ENCODE assay signal across 8 mouse cellular contexts in genomic region chr5:44226521-44227461, GRCm38 (mm10). TPM values are rescaled to one million over a fixed set of nuclear protein-coding genes. Genes with fewer than 3 reads are reported as not detected.
A peak's percentile ranks its signal among the peaks of the same experiment; 100 is the strongest.
DNase-seq lines count a peak whose midpoint lies in the region; ATAC-seq lines count a peak whose summit lies in the region.

Gene Tapt1, minus strand, starts transcription at chr5:44226626.

- H3K4me1 ChIP-seq in brown adipose tissue, adult 24 weeks (ENCODE audit: control insufficient read depth, insufficient read depth, insufficient read length, low read length), result peaks cover 12% of the 10 kb centered on the region; the same call in 1 of the 2 replicates
- H3K4me1 ChIP-seq in forebrain, embryonic 10.5 days, result peaks cover 47% of the 10 kb centered on the region
- H3K4me1 ChIP-seq in heart, embryonic 14.5 days (ENCODE audit: control insufficient read depth in 2 of 2, insufficient read depth in 2 of 2, low read length in 2 of 2), result peaks cover 4 to 29% of the 10 kb centered on the region in 2 experiments; a peak in 3 of 4 replicates
- peaks cover 53% of the 10 kb centered on the region for H3K4me1 ChIP-seq in liver, embryonic 13.5 days (replicated peaks)
- peaks cover 15% of the 10 kb centered on the region; the same call in 1 of the 2 replicates for H3K4me1 ChIP-seq in stomach, embryonic 14.5 days (ENCODE audit: control insufficient read depth, insufficient read depth, low read length)

- no peaks in the 10 kb centered on the region for H3K9me3 ChIP-seq in forebrain, embryonic 10.5 days
- H3K9me3 ChIP-seq in heart, embryonic 14.5 days (ENCODE audit: control insufficient read depth, low read length), result no peaks in the 10 kb centered on the region
- no peaks in the 10 kb centered on the region for H3K9me3 ChIP-seq in liver, embryonic 13.5 days (replicated peaks)
- no peaks in the 10 kb centered on the region for H3K9me3 ChIP-seq in stomach, embryonic 14.5 days (ENCODE audit: control insufficient read depth, low read depth, low read length)

- no peaks in the 10 kb centered on the region for H3K27me3 ChIP-seq in forebrain, embryonic 10.5 days (ENCODE audit: poor library complexity, severe bottlenecking)
- H3K27me3 ChIP-seq in heart, embryonic 14.5 days (ENCODE audit: control insufficient read depth, insufficient read depth, low read length), result no peaks in the 10 kb centered on the region
- no peaks in the 10 kb centered on the region for H3K27me3 ChIP-seq in liver, embryonic 13.5 days
- no peaks in the 10 kb centered on the region for H3K27me3 ChIP-seq in stomach, embryonic 14.5 days (ENCODE audit: control insufficient read depth, insufficient read depth, low read length)

- peak within 1 kb of the TSS; percentile 96 for H3K9ac ChIP-seq in heart, embryonic 14.5 days (ENCODE audit: low read length)
- peak within 1 kb of the TSS; percentile 98 for H3K9ac ChIP-seq in liver, embryonic 13.5 days
- peak within 1 kb of the TSS; percentile 96 for H3K9ac ChIP-seq in stomach, embryonic 14.5 days (replicated peaks; ENCODE audit: low read depth, low read length)

- peaks cover 10% of the 10 kb centered on the region for H3K36me3 ChIP-seq in forebrain, embryonic 10.5 days (replicated peaks)
- no peaks in the 10 kb centered on the region for H3K36me3 ChIP-seq in heart, embryonic 14.5 days (ENCODE audit: control insufficient read depth, insufficient read depth, low read length)
- H3K36me3 ChIP-seq in liver, embryonic 13.5 days, result peaks cover 6% of the 10 kb centered on the region; the same call in 1 of the 2 replicates
- H3K36me3 ChIP-seq in stomach, embryonic 14.5 days (ENCODE audit: control insufficient read depth, insufficient read depth, low read length), result no peaks in the 10 kb centered on the region

- peak within 1 kb of the TSS; percentile 90 for H3K4me2 ChIP-seq in heart, embryonic 14.5 days (ENCODE audit: low read length)
- H3K4me2 ChIP-seq in liver, embryonic 13.5 days, result peak within 1 kb of the TSS; percentile 87
- H3K4me2 ChIP-seq in stomach, embryonic 14.5 days (replicated peaks; ENCODE audit: low read depth, low read length), result peak within 1 kb of the TSS; percentile 84

- H3K27ac ChIP-seq in brown adipose tissue, adult 24 weeks (replicated peaks; ENCODE audit: low read depth, low read length), result peak within 1 kb of the TSS; percentile 88
- H3K27ac ChIP-seq in forebrain, embryonic 10.5 days, result peak within 1 kb of the TSS; percentile 98
- peak within 1 kb of the TSS; percentile 93 to 97 for H3K27ac ChIP-seq in heart, embryonic 14.5 days (replicated peaks in 1 of 2; ENCODE audit: control insufficient read depth in 1 of 2, insufficient read depth in 1 of 2, low read depth in 2 of 2, low read length in 2 of 2)
- peak within 1 kb of the TSS; percentile 90 for H3K27ac ChIP-seq in liver, embryonic 13.5 days
- peak within 1 kb of the TSS; percentile 87 for H3K27ac ChIP-seq in stomach, embryonic 14.5 days (ENCODE audit: low read length)

- peak; percentile 93 for ATAC-seq in heart, embryonic 14.5 days (ENCODE audit: insufficient number of reproducible peaks, insufficient read depth, low FRiP score, low read depth)
- ATAC-seq in liver, embryonic 13.5 days (ENCODE audit: low read depth), result peak; percentile 90
- peak; percentile 96 for ATAC-seq in stomach, embryonic 14.5 days (ENCODE audit: insufficient number of reproducible peaks, insufficient read depth, low FRiP score, low read depth)

- H3K4me3 ChIP-seq in brown adipose tissue, adult 24 weeks (ENCODE audit: insufficient read depth, low read depth, low read length), result peak within 1 kb of the TSS; percentile 99
- peak within 1 kb of the TSS; percentile 90 for H3K4me3 ChIP-seq in forebrain, embryonic 10.5 days
- peak within 1 kb of the TSS; percentile 96 to 99 for H3K4me3 ChIP-seq in heart, embryonic 14.5 days (ENCODE audit: control insufficient read depth in 1 of 2, insufficient read depth in 1 of 2, low read depth in 1 of 2, low read length in 2 of 2)
- peak within 1 kb of the TSS; percentile 95 for H3K4me3 ChIP-seq in liver, embryonic 13.5 days (replicated peaks)
- H3K4me3 ChIP-seq in stomach, embryonic 14.5 days (ENCODE audit: low read depth, low read length), result peak within 1 kb of the TSS; percentile 87

- 2% methylated on average over 113 of the region's 121 CpGs for WGBS in forebrain, embryonic 10.5 days
- WGBS in heart, embryonic 14.5 days, result under 1% methylated on average over 104 of the region's 121 CpGs
- under 1% methylated on average over 101 of the region's 121 CpGs for WGBS in liver, embryonic 13.5 days (ENCODE audit: insufficient replicate concordance)
- WGBS in stomach, embryonic 14.5 days, result under 1% methylated on average over 78 of the region's 121 CpGs

- DNase-seq in CD4-positive helper T cell, adult 2 months (ENCODE audit: low read depth, low spot score), result peak; percentile 86
- peak; percentile 78 for DNase-seq in forebrain, embryonic 10.5 days (ENCODE audit: extremely low spot score, low spot score)
- peak; percentile 94 for DNase-seq in kidney, postnatal 14 days
- peak; percentile 79 for DNase-seq in liver, embryonic 13.5 days
- peak; percentile 63 to 79 for DNase-seq in natural killer cell, adult 2 months (ENCODE audit: low spot score in 2 of 2)

RNA-seq across cellular contexts. Expression of gene Tapt1, which starts in this region (rescaled TPM):
- 14.7 and 25.2 TPM in 2 replicates for polyA plus RNA-seq in brown adipose tissue, adult 24 weeks (2012; ENCODE audit: insufficient read depth, insufficient read length, missing spikeins)
- polyA plus RNA-seq in forebrain, embryonic 10.5 days (2016; fragmentation: Nextera tagmentation; extraction: Ambion mirVana), result 22.6 and 23.6 TPM in 2 replicates
- polyA plus RNA-seq in heart, embryonic 14.5 days (2014; fragmentation: Nextera tagmentation; extraction: Ambion mirVana), result 25.6 and 26.1 TPM in 2 replicates
- polyA plus RNA-seq in liver, embryonic 13.5 days (2015; fragmentation: Nextera tagmentation; extraction: Ambion mirVana), result 26.7 and 35.1 TPM in 2 replicates
- 34.0 and 38.1 TPM in 2 replicates for polyA plus RNA-seq in stomach, embryonic 14.5 days (2014; fragmentation: Nextera tagmentation; extraction: Ambion mirVana)

Comparison
In these comparisons a context has a peak if more than half of its experiments do, and no peak if none do; other contexts are left out.
1. Peak in every context shown above with its lines: DNase-seq, ATAC-seq, H3K4me3 ChIP-seq and H3K27ac ChIP-seq.